Mouse (Mus musculus): ENCODE measurements around the gene Rbms3. TPM values are rescaled to one million over a fixed set of nuclear protein-coding genes. Genes with fewer than 3 reads are reported as not detected.

Rbms3 gene
- polyA plus RNA-seq, 1 experiment from 2014 or later = 76.1 TPM

GRCm38 (mm10) chr9:116847241-116848135, 782.2 kb downstream of the Rbms3 start:
- H3K27me3 ChIP-seq (ENCODE audit: control insufficient read depth, insufficient read depth, low read length) = no peaks in the 10 kb centered on the region
- peaks cover 3% of the 10 kb centered on the region for H3K4me1 ChIP-seq (ENCODE audit: control insufficient read depth, insufficient read depth, low read length)
- no peaks in the 10 kb centered on the region for H3K9me3 ChIP-seq (replicated peaks; ENCODE audit: control insufficient read depth, low read length)
- no peak overlapping the region for H3K9ac ChIP-seq (ENCODE audit: low read length)
- no peak overlapping the region for H3K4me2 ChIP-seq (ENCODE audit: low read depth, low read length)
- WGBS = 46% methylated on average over 7 of the region's 7 CpGs
- no peak overlapping the region for H3K4me3 ChIP-seq (replicated peaks; ENCODE audit: low read length)
- peak overlapping the region; percentile 53; the same call in 1 of the 2 replicates for H3K27ac ChIP-seq (ENCODE audit: low read length)
- H3K36me3 ChIP-seq (ENCODE audit: control insufficient read depth, insufficient read depth, low read length) = no peaks in the 10 kb centered on the region
- peak; percentile 86 for ATAC-seq (ENCODE audit: insufficient read depth, low FRiP score)

GRCm38 (mm10) chr9:116834949-116835348, 794.8 kb downstream of the Rbms3 start:
- Histone ChIP-seq H3K9me3 (replicated peaks; ENCODE audit: control insufficient read depth, low read length) (no peaks in the 10 kb centered on the region), H3K4me3 (replicated peaks; ENCODE audit: low read length) (no peak overlapping the region), H3K27ac (ENCODE audit: low read length) (no peak overlapping the region), H3K27me3 (ENCODE audit: control insufficient read depth, insufficient read depth, low read length) (no peaks in the 10 kb centered on the region), H3K36me3 (ENCODE audit: control insufficient read depth, insufficient read depth, low read length) (no peaks in the 10 kb centered on the region), H3K4me2 (ENCODE audit: low read depth, low read length) (no peak overlapping the region), H3K4me1 (ENCODE audit: control insufficient read depth, insufficient read depth, low read length) (0 out of 2 replicates have a peak, but pooled peaks cover 2% of the 10 kb centered on the region), H3K9ac (ENCODE audit: low read length) (no peak overlapping the region)
- ATAC-seq (ENCODE audit: insufficient read depth, low FRiP score) = no peak
- WGBS = 52% methylated on average over 8 of the region's 8 CpGs

GRCm38 (mm10) chr9:116833677-116834076, 796.0 kb downstream of the Rbms3 start:
- no peak for ATAC-seq (ENCODE audit: insufficient read depth, low FRiP score)
- Histone ChIP-seq H3K27ac (ENCODE audit: low read length) (no peak overlapping the region), H3K36me3 (ENCODE audit: control insufficient read depth, insufficient read depth, low read length) (no peaks in the 10 kb centered on the region), H3K9me3 (replicated peaks; ENCODE audit: control insufficient read depth, low read length) (no peaks in the 10 kb centered on the region), H3K9ac (ENCODE audit: low read length) (no peak overlapping the region), H3K27me3 (ENCODE audit: control insufficient read depth, insufficient read depth, low read length) (no peaks in the 10 kb centered on the region), H3K4me2 (ENCODE audit: low read depth, low read length) (no peak overlapping the region), H3K4me3 (replicated peaks; ENCODE audit: low read length) (no peak overlapping the region), H3K4me1 (ENCODE audit: control insufficient read depth, insufficient read depth, low read length) (0 out of 2 replicates have a peak, but pooled peaks cover 2% of the 10 kb centered on the region)
- WGBS = 71% methylated on average over 7 of the region's 7 CpGs

GRCm38 (mm10) chr9:116832822-116833221, 796.9 kb downstream of the Rbms3 start:
- H3K9ac ChIP-seq (ENCODE audit: low read length) = no peak overlapping the region
- no peaks in the 10 kb centered on the region for H3K36me3 ChIP-seq (ENCODE audit: control insufficient read depth, insufficient read depth, low read length)
- 0 out of 2 replicates have a peak, but pooled peaks cover 2% of the 10 kb centered on the region for H3K4me1 ChIP-seq (ENCODE audit: control insufficient read depth, insufficient read depth, low read length)
- no peak overlapping the region for H3K27ac ChIP-seq (ENCODE audit: low read length)
- no peak for ATAC-seq (ENCODE audit: insufficient read depth, low FRiP score)
- H3K4me3 ChIP-seq (replicated peaks; ENCODE audit: low read length) = no peak overlapping the region
- H3K27me3 ChIP-seq (ENCODE audit: control insufficient read depth, insufficient read depth, low read length) = no peaks in the 10 kb centered on the region
- no peaks in the 10 kb centered on the region for H3K9me3 ChIP-seq (replicated peaks; ENCODE audit: control insufficient read depth, low read length)
- WGBS = 72% methylated on average over 1 of the region's 1 CpGs
- H3K4me2 ChIP-seq (ENCODE audit: low read depth, low read length) = no peak overlapping the region

GRCm38 (mm10) chr9:116831386-116831785, 798.3 kb downstream of the Rbms3 start:
- Histone ChIP-seq H3K27ac (ENCODE audit: low read length) (no peak overlapping the region), H3K9me3 (replicated peaks; ENCODE audit: control insufficient read depth, low read length) (no peaks in the 10 kb centered on the region), H3K36me3 (ENCODE audit: control insufficient read depth, insufficient read depth, low read length) (no peaks in the 10 kb centered on the region), H3K27me3 (ENCODE audit: control insufficient read depth, insufficient read depth, low read length) (no peaks in the 10 kb centered on the region), H3K4me1 (ENCODE audit: control insufficient read depth, insufficient read depth, low read length) (0 out of 2 replicates have a peak, but pooled peaks cover 2% of the 10 kb centered on the region), H3K4me3 (replicated peaks; ENCODE audit: low read length) (no peak overlapping the region), H3K4me2 (ENCODE audit: low read depth, low read length) (no peak overlapping the region), H3K9ac (ENCODE audit: low read length) (no peak overlapping the region)
- ATAC-seq (ENCODE audit: insufficient read depth, low FRiP score) = no peak
- 70% methylated on average over 5 of the region's 5 CpGs for WGBS

- Histone ChIP-seq H3K9me3 (replicated peaks; ENCODE audit: control insufficient read depth, low read length) (no peaks in the 10 kb centered on the region), H3K9ac (ENCODE audit: low read length) (no peak overlapping the region), H3K27me3 (ENCODE audit: control insufficient read depth, insufficient read depth, low read length) (no peaks in the 10 kb centered on the region), H3K27ac (ENCODE audit: low read length) (no peak overlapping the region), H3K4me1 (ENCODE audit: control insufficient read depth, insufficient read depth, low read length) (0 out of 2 replicates have a peak, but pooled peaks cover 2% of the 10 kb centered on the region), H3K4me2 (ENCODE audit: low read depth, low read length) (no peak overlapping the region), H3K4me3 (replicated peaks; ENCODE audit: low read length) (no peak overlapping the region), H3K36me3 (ENCODE audit: control insufficient read depth, insufficient read depth, low read length) (no peaks in the 10 kb centered on the region)
- WGBS = 80% methylated on average over 4 of the region's 4 CpGs
- ATAC-seq (ENCODE audit: insufficient read depth, low FRiP score) = no peak
Measured at GRCm38 (mm10) chr9:116829929-116830328, 799.8 kb downstream of the Rbms3 start.

GRCm38 (mm10) chr9:116821601-116822000, 808.1 kb downstream of the Rbms3 start:
- H3K4me2 ChIP-seq (ENCODE audit: low read depth, low read length) = no peak overlapping the region
- no peaks in the 10 kb centered on the region for H3K4me1 ChIP-seq (ENCODE audit: control insufficient read depth, insufficient read depth, low read length)
- H3K9me3 ChIP-seq (replicated peaks; ENCODE audit: control insufficient read depth, low read length) = no peaks in the 10 kb centered on the region
- ATAC-seq (ENCODE audit: insufficient read depth, low FRiP score) = no peak
- no peaks in the 10 kb centered on the region for H3K36me3 ChIP-seq (ENCODE audit: control insufficient read depth, insufficient read depth, low read length)
- H3K27me3 ChIP-seq (ENCODE audit: control insufficient read depth, insufficient read depth, low read length) = no peaks in the 10 kb centered on the region
- H3K9ac ChIP-seq (ENCODE audit: low read length) = no peak overlapping the region
- 84% methylated on average over 7 of the region's 7 CpGs for WGBS
- H3K27ac ChIP-seq (ENCODE audit: low read length) = no peak overlapping the region
- no peak overlapping the region for H3K4me3 ChIP-seq (replicated peaks; ENCODE audit: low read length)

- H3K4me1 ChIP-seq (ENCODE audit: control insufficient read depth, insufficient read depth, low read length) = no peaks in the 10 kb centered on the region
- 81% methylated on average over 1 of the region's 1 CpGs for WGBS
- no peaks in the 10 kb centered on the region for H3K9me3 ChIP-seq (replicated peaks; ENCODE audit: control insufficient read depth, low read length)
- no peak overlapping the region for H3K4me3 ChIP-seq (replicated peaks; ENCODE audit: low read length)
- no peak overlapping the region for H3K9ac ChIP-seq (ENCODE audit: low read length)
- no peaks in the 10 kb centered on the region for H3K36me3 ChIP-seq (ENCODE audit: control insufficient read depth, insufficient read depth, low read length)
- H3K27me3 ChIP-seq (ENCODE audit: control insufficient read depth, insufficient read depth, low read length) = no peaks in the 10 kb centered on the region
- H3K4me2 ChIP-seq (ENCODE audit: low read depth, low read length) = no peak overlapping the region
- ATAC-seq (ENCODE audit: insufficient read depth, low FRiP score) = no peak
- no peak overlapping the region for H3K27ac ChIP-seq (ENCODE audit: low read length)
Measured at GRCm38 (mm10) chr9:116817196-116817595, 812.5 kb downstream of the Rbms3 start.

- no peaks in the 10 kb centered on the region for H3K36me3 ChIP-seq (ENCODE audit: control insufficient read depth, insufficient read depth, low read length)
- no peaks in the 10 kb centered on the region for H3K27me3 ChIP-seq (ENCODE audit: control insufficient read depth, insufficient read depth, low read length)
- no peaks in the 10 kb centered on the region for H3K4me1 ChIP-seq (ENCODE audit: control insufficient read depth, insufficient read depth, low read length)
- H3K27ac ChIP-seq (ENCODE audit: low read length) = no peak overlapping the region
- WGBS = 70% methylated on average over 10 of the region's 10 CpGs
- no peak for ATAC-seq (ENCODE audit: insufficient read depth, low FRiP score)
- no peak overlapping the region for H3K4me3 ChIP-seq (replicated peaks; ENCODE audit: low read length)
- H3K9me3 ChIP-seq (replicated peaks; ENCODE audit: control insufficient read depth, low read length) = no peaks in the 10 kb centered on the region
- H3K9ac ChIP-seq (ENCODE audit: low read length) = no peak overlapping the region
- H3K4me2 ChIP-seq (ENCODE audit: low read depth, low read length) = no peak overlapping the region
Measured at GRCm38 (mm10) chr9:116814495-116815094, 815.1 kb downstream of the Rbms3 start.

Data from stomach, embryonic 16.5 days (tissue).